Mouse (Mus musculus) stomach, adult 2 months (tissue): Measurements from ENCODE around the gene Olfr325. TPM values are rescaled to one million over a fixed set of nuclear protein-coding genes. Genes with fewer than 3 reads are reported as not detected.

Experiments
- polyA plus RNA-seq: library from polyadenylated mRNA; depleted of rRNA; stranded (reverse); fragments of >200 nt; gene quantifications from 2 replicates; pipeline ENCODE4 v1.2.3, GENCODE M21; 2012; rRNA removed

Olfr325 gene
- not detected in 2 replicates for polyA plus RNA-seq

GRCm38 (mm10) chr11:58577430-58577829 is at the start of gene Olfr325:
Olfr325 (plus strand) TSS chr11:58577730.

GRCm38 (mm10) chr11:58534736-58535135 is 42.8 kb upstream of the Olfr325 start, which contains the start of gene Olfr330:
Olfr330 (minus strand) TSS chr11:58534836.

GRCm38 (mm10) chr11:58546322-58546721 is 31.2 kb upstream of the Olfr325 start, which contains the start of gene Olfr329-ps:
Olfr329-ps (minus strand) TSS chr11:58546422.

GRCm38 (mm10) chr11:58555536-58555935 is 22.0 kb upstream of the Olfr325 start, which contains the start of gene Olfr328:
Olfr328 (minus strand) TSS chr11:58555636.

GRCm38 (mm10) chr11:58570405-58570804 is 7.1 kb upstream of the Olfr325 start, which contains the start of gene Olfr224:
Olfr224 (minus strand) TSS chr11:58570553.

GRCm38 (mm10) chr11:58594814-58595213 is 17.3 kb downstream of the Olfr325 start, which contains the start of gene Olfr324:
Olfr324 (plus strand) TSS chr11:58595114.

GRCm38 (mm10) chr11:58615975-58616374 is 38.4 kb downstream of the Olfr325 start, which contains the start of gene 2210407C18Rik:
2210407C18Rik (minus strand) TSS chr11:58616075.

GRCm38 (mm10) chr11:58630401-58630800 is 52.9 kb downstream of the Olfr325 start, which contains the start of gene Olfr323:
Olfr323 (minus strand) TSS chr11:58630501.

Other genes with a start within 250 kb of the Olfr325 start
- 18.4 and 22.9 TPM in 2 replicates for gene Zfp672, start 247.4 kb upstream of the Olfr325 start, polyA plus RNA-seq
- 23.9 and 26.6 TPM in 2 replicates for gene Sh3bp5l, start 247.0 kb upstream of the Olfr325 start, polyA plus RNA-seq
- 1,164 and 1,262 TPM in 2 replicates for gene Lypd8, start 198.7 kb upstream of the Olfr325 start, polyA plus RNA-seq
- gene 1810065E05Rik, start 156.6 kb upstream of the Olfr325 start, polyA plus RNA-seq: not detected in 2 replicates
- gene Gm12253, start 145.2 kb upstream of the Olfr325 start, polyA plus RNA-seq: not detected in 2 replicates
- gene Lypd9, start 124.8 kb upstream of the Olfr325 start, polyA plus RNA-seq: not detected in 2 replicates
- not detected in 2 replicates for gene Olfr30, start 115.5 kb upstream of the Olfr325 start, polyA plus RNA-seq
- gene Olfr332, start 85.2 kb upstream of the Olfr325 start, polyA plus RNA-seq: not detected in 2 replicates
- gene Olfr331, start 75.2 kb upstream of the Olfr325 start, polyA plus RNA-seq: not detected in 2 replicates
- gene Olfr330, start 42.9 kb upstream of the Olfr325 start, polyA plus RNA-seq: not detected in 2 replicates
- gene Olfr329-ps, start 31.3 kb upstream of the Olfr325 start, polyA plus RNA-seq: not detected in 2 replicates
- not detected in 2 replicates for gene Olfr328, start 22.1 kb upstream of the Olfr325 start, polyA plus RNA-seq
- gene Olfr224, start 7.2 kb upstream of the Olfr325 start, polyA plus RNA-seq: not detected in 2 replicates
- not detected in 2 replicates for gene Olfr324, start 17.4 kb downstream of the Olfr325 start, polyA plus RNA-seq
- gene 2210407C18Rik, start 38.3 kb downstream of the Olfr325 start, polyA plus RNA-seq: 116 and 121 TPM in 2 replicates
- 0.03 TPM in 1 of 2 replicates, not detected in the other for gene Olfr323, start 52.8 kb downstream of the Olfr325 start, polyA plus RNA-seq
- gene Trim58, start 62.7 kb downstream of the Olfr325 start, polyA plus RNA-seq: 0.11 and 0.27 TPM in 2 replicates
- not detected in 2 replicates for gene Olfr322, start 81.1 kb downstream of the Olfr325 start, polyA plus RNA-seq
- gene Olfr320, start 103.4 kb downstream of the Olfr325 start, polyA plus RNA-seq: not detected in 2 replicates
- not detected in 2 replicates for gene Olfr319, start 121.4 kb downstream of the Olfr325 start, polyA plus RNA-seq
- not detected in 2 replicates for gene Olfr318, start 146.3 kb downstream of the Olfr325 start, polyA plus RNA-seq
- not detected in 2 replicates for gene Olfr317, start 161.5 kb downstream of the Olfr325 start, polyA plus RNA-seq
- gene Olfr316, start 175.0 kb downstream of the Olfr325 start, polyA plus RNA-seq: not detected in 2 replicates
- not detected in 2 replicates for gene Olfr315, start 195.5 kb downstream of the Olfr325 start, polyA plus RNA-seq
- not detected in 2 replicates for gene Olfr314, start 205.2 kb downstream of the Olfr325 start, polyA plus RNA-seq
- 0.26 and 0.61 TPM in 2 replicates for gene Fam183b, start 224.2 kb downstream of the Olfr325 start, polyA plus RNA-seq
- not detected in 2 replicates for gene Olfr313, start 237.3 kb downstream of the Olfr325 start, polyA plus RNA-seq